Mouse (Mus musculus): ENCODE data around the gene Galnt2.

DNA sequence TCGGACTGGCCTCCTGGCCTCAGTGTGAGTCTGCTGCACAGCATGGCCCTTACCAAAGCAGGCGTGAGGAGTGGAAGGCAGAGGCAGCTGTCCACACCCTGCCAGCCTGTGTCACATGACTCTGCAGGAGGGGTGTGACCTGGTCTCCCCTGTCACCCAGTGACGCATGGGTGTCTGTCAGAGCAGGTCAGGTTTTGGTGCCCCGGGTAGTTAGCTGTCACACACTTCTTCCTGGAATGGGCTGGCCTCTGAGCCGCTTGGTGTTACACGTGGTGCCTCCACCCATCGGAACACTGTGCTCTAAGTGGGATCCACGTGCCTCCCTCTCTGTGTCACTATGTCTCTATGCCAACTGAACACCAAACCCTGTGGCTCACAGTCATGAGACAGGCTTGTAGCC lies 34.6 kb downstream of the Galnt2 start:
- no peak for TF ChIP-seq CTCF (IDR thresholded peaks at IDR 0.05; ENCODE audit: low read depth)
- TF ChIP-seq EP300 (IDR thresholded peaks at IDR 0.05; ENCODE audit: low read depth), result peak; percentile 59; the same call in 1 of the 2 replicates

Data from liver, postnatal 0 days (tissue).